Mouse (Mus musculus) kidney, adult 8-10 months (tissue): ENCODE measurements around the gene Fcgr3.

ENCODE experiments used
- DNase-seq, 2 experiments: peaks; one replicate each; pipeline ENCODE4 v3.0.0; 2022

The Fcgr3 gene

GRCm38 (mm10) chr1:171046501-171046900 lies 18.2 kb downstream of the Fcgr3 start:
- no peak for DNase-seq

GRCm38 (mm10) chr1:171045079-171045465 lies 19.7 kb downstream of the Fcgr3 start:
- DNase-seq = no peak

- DNase-seq = peak; percentile 86
Observed at GRCm38 (mm10) chr1:171044365-171045078, 20.2 kb downstream of the Fcgr3 start.

GRCm38 (mm10) chr1:171043594-171044153 lies 21.1 kb downstream of the Fcgr3 start:
- no peak for DNase-seq

- DNase-seq = no peak
Observed at GRCm38 (mm10) chr1:171039880-171040279, 24.9 kb downstream of the Fcgr3 start.

- DNase-seq = no peak
Observed at GRCm38 (mm10) chr1:171039135-171039534, 25.6 kb downstream of the Fcgr3 start.

- peak; percentile 73 to 86 for DNase-seq
Observed at GRCm38 (mm10) chr1:171037861-171038721, 26.6 kb downstream of the Fcgr3 start.

- DNase-seq = peak; percentile 57 to 74
Observed at GRCm38 (mm10) chr1:171036550-171037324, 28.0 kb downstream of the Fcgr3 start.

GRCm38 (mm10) chr1:171035611-171036010 lies 29.1 kb downstream of the Fcgr3 start:
- DNase-seq = no peak

GRCm38 (mm10) chr1:171034201-171034600 lies 30.5 kb downstream of the Fcgr3 start:
- DNase-seq = no peak

GRCm38 (mm10) chr1:171033756-171034155 lies 31.0 kb downstream of the Fcgr3 start:
- peak; percentile 78 to 91 for DNase-seq

- no peak for DNase-seq
Observed at GRCm38 (mm10) chr1:171033196-171033595, 31.5 kb downstream of the Fcgr3 start.

- DNase-seq = no peak
Observed at GRCm38 (mm10) chr1:171032691-171033090, 32.0 kb downstream of the Fcgr3 start.

- DNase-seq = no peak
Observed at GRCm38 (mm10) chr1:171031752-171032151, 33.0 kb downstream of the Fcgr3 start.

- no peak for DNase-seq
Observed at GRCm38 (mm10) chr1:171019311-171019950, 45.3 kb downstream of the Fcgr3 start.

GRCm38 (mm10) chr1:171018737-171019136 lies 46.0 kb downstream of the Fcgr3 start, which contains the start of gene Fcgr4:
Gene Fcgr4, plus strand, starts transcription at chr1:171018920.
- DNase-seq = no peak

GRCm38 (mm10) chr1:171017468-171018158 lies 47.1 kb downstream of the Fcgr3 start:
- no peak for DNase-seq

GRCm38 (mm10) chr1:171016676-171017356 lies 47.9 kb downstream of the Fcgr3 start:
- DNase-seq = no peak

GRCm38 (mm10) chr1:171011733-171012132 lies 53.0 kb downstream of the Fcgr3 start:
- DNase-seq = no peak

- DNase-seq = no peak
Observed at GRCm38 (mm10) chr1:171006905-171007304, 57.8 kb downstream of the Fcgr3 start.

GRCm38 (mm10) chr1:171006335-171006734 lies 58.4 kb downstream of the Fcgr3 start:
- DNase-seq = no peak
